Mouse (Mus musculus) heart, embryonic 12.5 days (tissue): Measurements from ENCODE around the gene Pgc. TPM values are rescaled to one million over a fixed set of nuclear protein-coding genes. Genes with fewer than 3 reads are reported as not detected.

Experiments
- polyA plus RNA-seq: library from polyadenylated mRNA; unstranded; fragments of >200 nt; fragmentation: Nextera tagmentation; extraction: Ambion mirVana; gene quantifications from 2 replicates; pipeline ENCODE4 v1.2.1, GENCODE M21; 2016

The Pgc gene
- polyA plus RNA-seq, 1 experiment from 2014 or later: not detected

Other genes with a start within 250 kb of the Pgc start
- gene Taf8, start 224.6 kb upstream of the Pgc start, polyA plus RNA-seq: 21.1 and 22.1 TPM in 2 replicates
- gene Ccnd3, start 221.8 kb upstream of the Pgc start, polyA plus RNA-seq: 533 and 538 TPM in 2 replicates
- 24.7 and 27.8 TPM in 2 replicates for gene Bysl, start 115.3 kb upstream of the Pgc start, polyA plus RNA-seq
- gene Med20, start 115.3 kb upstream of the Pgc start, polyA plus RNA-seq: 27.8 and 30.0 TPM in 2 replicates
- 1.3 and 2.7 TPM in 2 replicates for gene Gm20517, start 115.3 kb upstream of the Pgc start, polyA plus RNA-seq
- 3.5 and 4.8 TPM in 2 replicates for gene Usp49, start 96.2 kb upstream of the Pgc start, polyA plus RNA-seq
- gene Tomm6, start 38.5 kb upstream of the Pgc start, polyA plus RNA-seq: 352 and 355 TPM in 2 replicates
- gene Frs3, start 37.8 kb upstream of the Pgc start, polyA plus RNA-seq: 4.6 and 5.1 TPM in 2 replicates
- gene Gm21981, start 32.4 kb upstream of the Pgc start, polyA plus RNA-seq: 0.15 and 0.19 TPM in 2 replicates
- gene Prickle4, start 32.1 kb upstream of the Pgc start, polyA plus RNA-seq: 0.56 TPM in 1 of 2 replicates, not detected in the other
- 22.7 and 24.5 TPM in 2 replicates for gene Tfeb, start 10.2 kb downstream of the Pgc start, polyA plus RNA-seq
- gene Mdfi, start 107.8 kb downstream of the Pgc start, polyA plus RNA-seq: 11.1 and 11.2 TPM in 2 replicates
- gene Foxp4, start 197.8 kb downstream of the Pgc start, polyA plus RNA-seq: 20.7 and 22.5 TPM in 2 replicates